Mouse (Mus musculus): ENCODE measurements around the gene Lkaaear1.

DNA sequence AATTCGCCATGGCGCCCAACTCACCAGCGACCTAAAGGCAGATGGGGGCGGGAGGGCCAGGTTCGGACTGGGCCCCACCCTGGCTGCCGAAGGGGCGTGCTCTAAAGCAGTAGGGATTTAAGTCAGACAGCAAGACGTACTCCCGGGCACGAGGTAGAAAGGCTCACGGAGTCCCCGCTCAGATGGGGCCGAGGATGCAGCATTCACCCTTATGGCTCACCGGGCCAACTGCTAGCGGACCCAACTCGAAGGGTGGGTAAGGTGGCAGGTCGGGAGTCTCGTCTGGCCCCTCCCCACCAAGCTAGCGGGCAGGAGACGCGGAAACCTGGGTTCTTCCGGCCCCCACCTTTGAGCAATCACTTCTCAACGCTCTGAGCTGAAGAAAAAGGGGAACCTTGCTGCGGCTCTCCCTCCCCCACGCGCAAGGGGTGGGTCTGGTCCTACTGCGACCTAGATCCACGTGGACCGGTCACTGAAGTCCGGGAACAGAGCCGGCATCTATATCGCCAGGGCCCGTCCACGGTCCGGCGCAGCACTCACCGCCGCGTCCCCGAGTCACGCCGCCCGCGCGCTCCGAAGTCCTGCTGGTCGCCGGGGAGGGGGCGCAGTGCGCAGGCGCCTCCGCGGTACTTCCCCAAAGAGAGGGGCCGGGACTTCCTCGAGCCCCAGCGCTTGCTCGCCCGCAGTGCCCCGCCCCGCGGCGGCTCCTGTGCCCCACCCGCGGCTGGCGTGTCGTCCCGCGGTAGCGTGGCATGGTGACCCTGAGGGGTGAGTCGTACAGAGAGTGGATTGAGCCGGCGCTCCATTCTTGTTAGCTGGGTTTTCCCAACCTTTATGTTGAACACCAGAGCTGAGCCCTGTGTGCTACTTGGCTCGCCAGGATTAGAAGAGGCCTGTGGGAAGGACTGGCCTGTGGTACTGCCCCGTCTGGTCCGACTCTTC is 4.6 kb downstream of the Lkaaear1 start, which contains the start of gene Rgs19:
- TF ChIP-seq ZNF384 (IDR thresholded peaks at IDR 0.05; ENCODE audit: low read depth, low read length) (no peak), MAFK (IDR thresholded peaks at IDR 0.05; ENCODE audit: insufficient read depth, low read depth, low read length) (no peak)

All from ES-E14 (cell line).